Mouse (Mus musculus): ENCODE results near the gene Defb28. TPM values are rescaled to one million over a fixed set of nuclear protein-coding genes. Genes with fewer than 3 reads are reported as not detected.

Defb28 gene
- polyA plus RNA-seq, 1 experiment from 2014 or later, result not detected

DNA sequence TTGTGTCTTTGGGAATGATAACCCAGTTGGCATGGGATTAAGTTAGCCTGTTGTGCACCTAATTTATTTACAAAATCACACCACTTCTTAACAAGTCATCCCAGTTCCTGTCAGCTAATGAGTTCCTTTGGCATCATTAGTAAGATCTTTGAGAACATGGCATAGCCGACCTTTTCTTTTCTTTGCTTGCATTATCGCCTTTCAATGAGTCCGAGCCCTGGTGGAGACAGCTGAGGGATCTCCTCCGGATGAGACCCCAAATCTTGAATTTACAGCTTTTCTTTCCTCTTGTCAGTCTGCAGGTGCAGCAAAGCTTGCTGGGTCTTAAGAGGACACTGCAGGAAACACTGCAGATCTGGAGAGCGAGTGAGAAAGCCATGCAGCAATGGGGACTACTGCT lies 51.0 kb downstream of the Defb28 start, which contains the start of gene Gm17416:
Gm17416 (plus strand) TSS at position 301 of the 400 bp plus-strand sequence.
- 88% methylated on average over 5 of the region's 5 CpGs for WGBS
- Histone ChIP-seq H3K4me2 (replicated peaks) (no peak within 1 kb of the TSS), H3K27me3 (no peaks in the 10 kb centered on the region), H3K9ac (no peak within 1 kb of the TSS), H3K4me3 (replicated peaks) (no peak within 1 kb of the TSS), H3K9me3 (replicated peaks) (no peaks in the 10 kb centered on the region), H3K4me1 (no peaks in the 10 kb centered on the region), H3K36me3 (no peaks in the 10 kb centered on the region), H3K27ac (replicated peaks) (no peak within 1 kb of the TSS)
- ATAC-seq (ENCODE audit: insufficient number of reproducible peaks, low FRiP score, low TSS enrichment, low read depth), result no peak

DNA sequence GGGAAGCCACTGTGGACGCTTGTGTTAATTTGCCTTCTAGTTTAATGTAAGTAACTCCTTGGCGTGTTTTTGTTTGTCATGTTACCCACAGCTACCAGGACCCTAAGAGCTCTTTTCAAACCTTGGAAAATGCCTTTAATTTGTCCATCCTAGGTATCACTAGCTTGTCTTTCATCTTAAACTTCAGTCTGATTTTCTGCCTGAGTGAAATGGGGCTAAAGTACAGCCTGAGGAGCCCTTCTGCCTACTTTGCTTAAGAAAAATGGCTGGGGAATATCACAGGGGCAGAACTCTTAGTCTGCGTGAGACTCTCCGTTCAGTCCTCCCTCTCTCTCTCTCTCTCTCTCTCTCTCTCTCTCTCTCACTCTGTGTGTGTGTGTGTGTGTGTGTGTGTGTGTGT lies 51.8 kb downstream of the Defb28 start:
- no peak overlapping the region for H3K4me3 ChIP-seq (replicated peaks)
- WGBS, result 79% methylated on average over 4 of the region's 4 CpGs
- ATAC-seq (ENCODE audit: insufficient number of reproducible peaks, low FRiP score, low TSS enrichment, low read depth), result no peak
- H3K4me1 ChIP-seq, result no peaks in the 10 kb centered on the region
- no peak overlapping the region for H3K27ac ChIP-seq (replicated peaks)
- no peaks in the 10 kb centered on the region for H3K36me3 ChIP-seq
- no peak overlapping the region for H3K9ac ChIP-seq
- H3K9me3 ChIP-seq (replicated peaks), result no peaks in the 10 kb centered on the region
- H3K4me2 ChIP-seq (replicated peaks), result no peak overlapping the region
- H3K27me3 ChIP-seq, result no peaks in the 10 kb centered on the region

GRCm38 (mm10) chr2:152570313-152570712 lies 52.3 kb downstream of the Defb28 start:
- H3K27ac ChIP-seq (replicated peaks), result no peak overlapping the region
- H3K4me2 ChIP-seq (replicated peaks), result no peak overlapping the region
- H3K4me1 ChIP-seq, result no peaks in the 10 kb centered on the region
- WGBS, result 61% methylated on average over 6 of the region's 6 CpGs
- no peak overlapping the region for H3K4me3 ChIP-seq (replicated peaks)
- no peaks in the 10 kb centered on the region for H3K9me3 ChIP-seq (replicated peaks)
- no peak for ATAC-seq (ENCODE audit: insufficient number of reproducible peaks, low FRiP score, low TSS enrichment, low read depth)
- no peaks in the 10 kb centered on the region for H3K36me3 ChIP-seq
- H3K9ac ChIP-seq, result no peak overlapping the region
- no peaks in the 10 kb centered on the region for H3K27me3 ChIP-seq

Other genes starting within 250 kb of the Defb28 start
- gene Tbc1d20, start 224.4 kb upstream of the Defb28 start, polyA plus RNA-seq (2015; fragmentation: Nextera tagmentation; extraction: Ambion mirVana), result 47.6 and 49.1 TPM in 2 replicates
- 91.3 and 94.1 TPM in 2 replicates for gene Rbck1, start 185.6 kb upstream of the Defb28 start, polyA plus RNA-seq (2015; fragmentation: Nextera tagmentation; extraction: Ambion mirVana)
- gene Trib3, start 174.2 kb upstream of the Defb28 start, polyA plus RNA-seq (2015; fragmentation: Nextera tagmentation; extraction: Ambion mirVana), result 3.9 and 6.5 TPM in 2 replicates
- gene Nrsn2, start 141.6 kb upstream of the Defb28 start, polyA plus RNA-seq (2015; fragmentation: Nextera tagmentation; extraction: Ambion mirVana), result 1.0 and 1.3 TPM in 2 replicates
- gene Sox12, start 120.2 kb upstream of the Defb28 start, polyA plus RNA-seq (2015; fragmentation: Nextera tagmentation; extraction: Ambion mirVana), result 7.7 and 7.9 TPM in 2 replicates
- 37.5 and 40.1 TPM in 2 replicates for gene Zcchc3, start 103.2 kb upstream of the Defb28 start, polyA plus RNA-seq (2015; fragmentation: Nextera tagmentation; extraction: Ambion mirVana)
- gene 6820408C15Rik, start 102.7 kb upstream of the Defb28 start, polyA plus RNA-seq (2015; fragmentation: Nextera tagmentation; extraction: Ambion mirVana), result 9.4 and 15.2 TPM in 2 replicates
- not detected in 2 replicates for gene Defb23, start 53.6 kb upstream of the Defb28 start, polyA plus RNA-seq (2015; fragmentation: Nextera tagmentation; extraction: Ambion mirVana)
- not detected in 2 replicates for gene Defb20, start 41.2 kb upstream of the Defb28 start, polyA plus RNA-seq (2015; fragmentation: Nextera tagmentation; extraction: Ambion mirVana)
- not detected in 2 replicates for gene Defb22, start 28.1 kb upstream of the Defb28 start, polyA plus RNA-seq (2015; fragmentation: Nextera tagmentation; extraction: Ambion mirVana)
- gene Defb26, start 6.6 kb upstream of the Defb28 start, polyA plus RNA-seq (2015; fragmentation: Nextera tagmentation; extraction: Ambion mirVana), result not detected in 2 replicates
- not detected in 2 replicates for gene Defb29, start 21.8 kb downstream of the Defb28 start, polyA plus RNA-seq (2015; fragmentation: Nextera tagmentation; extraction: Ambion mirVana)
- not detected in 2 replicates for gene Gm17416, start 51.1 kb downstream of the Defb28 start, polyA plus RNA-seq (2015; fragmentation: Nextera tagmentation; extraction: Ambion mirVana)
- gene Defb21, start 54.5 kb downstream of the Defb28 start, polyA plus RNA-seq (2015; fragmentation: Nextera tagmentation; extraction: Ambion mirVana), result not detected in 2 replicates
- gene Defb19, start 62.1 kb downstream of the Defb28 start, polyA plus RNA-seq (2015; fragmentation: Nextera tagmentation; extraction: Ambion mirVana), result not detected in 2 replicates
- gene Defb45, start 81.1 kb downstream of the Defb28 start, polyA plus RNA-seq (2015; fragmentation: Nextera tagmentation; extraction: Ambion mirVana), result not detected in 2 replicates
- gene Defb36, start 86.1 kb downstream of the Defb28 start, polyA plus RNA-seq (2015; fragmentation: Nextera tagmentation; extraction: Ambion mirVana), result not detected in 2 replicates
- 1.5 and 3.4 TPM in 2 replicates for gene Defb25, start 104.8 kb downstream of the Defb28 start, polyA plus RNA-seq (2015; fragmentation: Nextera tagmentation; extraction: Ambion mirVana)
- 5.0 and 5.3 TPM in 2 replicates for gene Rem1, start 108.7 kb downstream of the Defb28 start, polyA plus RNA-seq (2015; fragmentation: Nextera tagmentation; extraction: Ambion mirVana)
- gene H13, start 151.2 kb downstream of the Defb28 start, polyA plus RNA-seq (2015; fragmentation: Nextera tagmentation; extraction: Ambion mirVana), result 130 and 137 TPM in 2 replicates
- gene Mcts2, start 168.8 kb downstream of the Defb28 start, polyA plus RNA-seq (2015; fragmentation: Nextera tagmentation; extraction: Ambion mirVana), result 24.7 and 27.3 TPM in 2 replicates
- gene Id1, start 218.0 kb downstream of the Defb28 start, polyA plus RNA-seq (2015; fragmentation: Nextera tagmentation; extraction: Ambion mirVana), result 142 and 160 TPM in 2 replicates
- 37.7 and 37.9 TPM in 2 replicates for gene Cox4i2, start 235.9 kb downstream of the Defb28 start, polyA plus RNA-seq (2015; fragmentation: Nextera tagmentation; extraction: Ambion mirVana)

All from embryonic facial prominence, embryonic 15.5 days (tissue).